Mouse (Mus musculus) natural killer cell, adult 2 months (primary cell): ENCODE results near the gene Orc2.

Source experiments
- DNase-seq, 2 experiments: peaks; one replicate each; pipeline ENCODE4 v3.0.0; 2022; ENCODE audit warnings: low spot score in 2 of 2

The Orc2 gene

DNA sequence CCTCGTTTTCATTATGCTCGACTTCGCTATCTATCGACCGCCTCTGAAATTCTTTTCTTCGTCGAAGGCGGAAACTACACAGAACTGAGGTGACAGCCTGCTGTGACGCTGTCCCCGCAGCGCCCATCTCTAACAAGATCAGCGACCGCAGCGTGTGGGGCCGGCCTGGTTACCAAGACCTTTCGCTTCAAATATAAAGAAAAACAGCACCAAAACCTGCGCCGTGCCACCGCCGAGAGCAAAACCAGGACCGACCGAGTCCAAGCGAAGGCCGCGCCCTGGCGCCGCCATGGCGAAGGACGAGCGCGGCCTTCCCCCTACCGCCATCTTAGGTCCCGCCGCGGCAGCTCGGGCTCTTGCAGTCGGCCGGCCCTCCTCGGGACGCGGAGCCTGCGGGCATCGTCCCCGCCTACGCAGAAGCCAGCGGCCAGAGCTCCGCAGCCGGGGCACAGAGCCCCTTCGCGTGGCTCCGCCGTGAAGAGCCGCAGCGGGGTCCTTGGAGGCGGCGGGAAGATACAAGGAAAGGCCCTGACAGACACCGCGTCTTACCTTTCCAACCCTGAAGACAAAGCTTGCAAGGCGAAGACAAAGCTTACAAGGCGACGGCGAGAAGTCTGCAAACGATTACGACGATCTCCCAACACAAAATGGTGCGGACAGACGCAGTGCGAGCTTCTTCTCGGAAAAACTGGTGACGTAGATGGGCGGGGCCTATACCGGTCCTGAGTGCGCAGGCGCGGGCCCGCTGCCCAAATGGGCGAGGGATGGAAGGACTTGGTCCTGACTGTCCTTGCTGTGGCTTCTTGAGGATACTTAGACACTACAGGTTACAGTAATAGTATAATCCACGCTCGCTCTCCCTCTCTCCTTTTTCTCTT is 81.3 kb downstream of the Orc2 start, which contains the start of gene Clk1:
Gene Clk1, minus strand, starts transcription at position 696 of the 878 bp plus-strand sequence.
- DNase-seq: peak; percentile 95 to 97

DNA sequence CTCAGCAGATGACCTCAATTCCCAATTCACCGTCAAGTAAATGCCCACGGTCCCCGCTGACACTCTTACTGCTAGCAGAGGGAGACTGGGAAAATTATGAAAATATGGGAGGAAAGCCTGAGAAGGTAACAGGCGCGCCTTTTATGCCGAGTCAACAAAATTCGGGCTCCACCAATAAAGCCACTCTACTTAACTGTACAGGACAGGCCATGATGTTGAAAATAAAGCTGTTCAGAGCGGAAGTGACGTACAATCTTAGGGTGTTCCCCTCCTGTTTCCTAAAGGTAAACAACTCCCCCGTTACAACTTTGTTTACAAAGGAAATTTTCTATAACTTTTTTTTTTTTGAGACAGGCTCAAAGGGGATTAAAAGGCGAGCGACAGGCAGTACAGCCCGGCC is 82.0 kb downstream of the Orc2 start:
- DNase-seq: peak; percentile 67 to 73

DNA sequence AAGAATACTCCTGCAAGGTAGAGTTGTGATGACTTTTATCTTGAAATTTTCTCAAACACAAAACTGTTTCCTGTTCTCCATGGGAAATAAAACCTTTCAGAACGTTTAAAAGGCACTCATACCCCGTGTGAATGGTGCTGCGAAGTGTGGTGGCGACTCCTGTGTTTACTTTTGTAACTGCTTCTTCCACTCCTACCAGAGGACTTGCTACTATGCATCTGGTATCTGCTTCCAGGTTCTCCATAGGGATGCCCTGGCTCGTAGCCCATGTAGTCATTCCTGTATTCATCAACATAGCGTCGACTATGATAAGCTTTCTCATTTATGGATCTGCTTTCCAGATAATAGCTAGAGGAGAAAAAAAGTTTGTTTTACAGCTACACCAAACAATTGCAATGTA is 83.9 kb downstream of the Orc2 start:
- DNase-seq: no peak

DNA sequence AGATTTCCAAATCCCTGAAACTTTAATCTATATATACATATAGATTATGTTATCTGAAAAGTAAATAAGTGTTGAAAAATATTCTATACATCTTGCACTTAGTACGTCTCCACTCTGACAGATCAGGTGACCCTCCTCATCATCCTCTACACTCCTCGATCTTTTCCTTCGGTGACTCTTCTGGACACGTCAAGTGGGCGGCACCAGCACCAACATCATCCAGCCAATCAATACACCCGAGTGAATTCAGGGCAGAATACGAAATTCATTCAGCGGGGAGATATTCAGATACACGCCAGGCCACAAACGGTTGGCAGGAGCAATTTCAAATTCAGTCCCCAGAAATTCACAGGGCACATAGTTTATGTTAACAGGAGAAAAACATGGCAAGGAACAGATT is 84.9 kb downstream of the Orc2 start:
- DNase-seq: no peak

DNA sequence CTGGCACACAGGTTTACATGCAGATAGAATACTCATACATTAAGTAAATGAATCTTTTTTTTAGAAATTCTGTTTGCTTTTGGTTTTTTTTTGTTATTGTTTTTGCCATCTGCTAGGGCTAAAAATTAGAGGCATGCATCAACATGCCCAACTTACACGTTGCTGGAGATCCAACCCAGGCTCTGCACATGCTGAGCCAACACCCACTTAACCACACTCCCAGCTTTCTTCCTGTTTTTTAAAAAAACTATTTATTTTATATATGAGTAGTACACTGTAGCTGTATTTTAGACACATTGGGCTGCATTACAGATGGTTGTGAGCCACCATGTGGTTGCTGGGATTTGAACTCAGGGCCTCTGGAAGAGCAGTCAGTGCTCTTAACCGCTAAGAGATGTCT is 88.9 kb downstream of the Orc2 start:
- no peak for DNase-seq

DNA sequence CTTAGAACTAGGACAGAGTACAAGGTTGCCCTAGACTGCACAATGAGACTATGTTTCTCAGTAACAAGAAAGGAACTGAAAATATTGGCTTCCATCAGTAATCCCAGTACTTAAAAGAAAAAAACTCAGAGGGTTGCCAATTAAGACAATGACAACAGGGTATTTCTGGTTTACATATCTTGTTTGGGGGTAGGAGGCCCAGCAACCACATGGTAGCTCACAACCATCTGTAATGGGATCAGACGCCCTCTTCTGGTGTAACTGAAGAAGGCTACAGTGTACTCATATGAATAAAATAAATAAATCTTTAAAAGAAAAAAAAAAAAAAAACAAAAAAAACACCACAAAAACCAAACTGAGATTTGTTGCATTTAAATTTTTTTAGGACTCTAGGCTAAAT is 89.5 kb downstream of the Orc2 start:
- DNase-seq: no peak
